Mouse (Mus musculus) ES-Bruce4 (cell line): Measurements from ENCODE around the gene Zfp619.

Experiments
- CTCF ChIP-seq: IDR thresholded peaks from one replicate; pipeline ENCODE4 v1.8.1; 2011; ENCODE audit warnings: low read depth, low read length
- EP300 ChIP-seq: IDR thresholded peaks from 2 replicates; pipeline ENCODE4 v1.6.1; 2011; ENCODE audit warnings: low read depth, low read length; ENCODE audit not compliant: insufficient read depth

- no peak for TF ChIP-seq EP300
- TF ChIP-seq CTCF = peak; percentile 26
Measured at GRCm38 (mm10) chr7:39517616-39518177, at the start of gene Zfp619.
